Mouse (Mus musculus): ENCODE results near the gene Acp5. TPM values are rescaled to one million over a fixed set of nuclear protein-coding genes. Genes with fewer than 3 reads are reported as not detected.
"Not testable (repeated sequence)": the region's sequence is repeated elsewhere in the genome, so short reads cannot be mapped to it uniquely, and the experiment has no call there.

Gene Acp5
- polyA plus RNA-seq, 1 experiment from 2014 or later, result 9.2 TPM

DNA sequence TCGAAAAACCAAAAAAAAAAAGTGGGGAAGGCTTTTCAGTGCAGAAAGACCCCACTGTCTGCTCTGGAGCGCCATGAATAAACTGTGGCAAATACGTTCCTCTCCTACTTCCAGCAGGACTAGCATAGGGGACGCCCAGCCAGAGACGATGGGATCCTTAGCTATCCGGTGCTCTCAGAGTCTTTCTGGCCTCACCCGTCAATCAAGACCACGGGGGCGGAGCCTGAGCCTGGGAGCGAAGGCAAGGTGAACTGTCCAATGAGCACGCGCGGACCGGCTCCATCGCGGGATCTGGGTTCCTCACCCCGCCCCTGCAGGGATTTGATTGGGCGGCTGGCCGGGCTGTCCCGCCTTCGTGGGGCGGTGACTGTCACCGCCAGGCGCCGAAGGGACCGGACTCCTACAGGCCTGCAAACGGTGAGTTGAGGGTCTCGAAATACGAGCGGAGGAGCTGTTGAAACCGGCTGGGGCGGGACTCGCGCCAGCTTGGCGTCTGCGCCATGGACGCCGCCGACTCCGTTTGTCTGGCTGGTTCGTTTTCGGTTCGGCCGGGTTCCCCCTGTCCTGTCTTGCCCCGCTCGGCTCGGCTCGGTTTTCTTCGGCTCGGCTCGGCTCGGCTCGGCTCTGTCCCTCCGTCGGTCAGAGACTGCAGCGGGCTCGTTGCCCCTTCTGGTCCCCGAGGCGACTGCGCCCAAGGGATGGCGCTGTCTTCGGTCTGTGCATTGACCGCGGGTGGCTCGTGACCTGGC is 21.2 kb upstream of the Acp5 start, which contains the start of gene Pigyl:
TSS of gene Pigyl (plus strand) at position 350 of the 749 bp plus-strand sequence.
- Histone ChIP-seq H3K36me3 (peaks cover 14% of the 10 kb centered on the region), H3K4me2 (peak within 1 kb of the TSS; percentile 68), H3K4me3 (peak within 1 kb of the TSS; percentile 68), H3K9ac (peak within 1 kb of the TSS; percentile 93), H3K9me3 (no peaks in the 10 kb centered on the region), H3K27me3 (peaks cover 3% of the 10 kb centered on the region; the same call in 1 of the 2 replicates), H3K27ac (peak within 1 kb of the TSS; percentile 94), H3K4me1 (peaks cover 17% of the 10 kb centered on the region)
- ATAC-seq (ENCODE audit: insufficient number of reproducible peaks, insufficient read depth, low FRiP score, low TSS enrichment, low read depth), result peak; percentile 96
- WGBS, result 1% methylated on average over 65 of the region's 65 CpGs

DNA sequence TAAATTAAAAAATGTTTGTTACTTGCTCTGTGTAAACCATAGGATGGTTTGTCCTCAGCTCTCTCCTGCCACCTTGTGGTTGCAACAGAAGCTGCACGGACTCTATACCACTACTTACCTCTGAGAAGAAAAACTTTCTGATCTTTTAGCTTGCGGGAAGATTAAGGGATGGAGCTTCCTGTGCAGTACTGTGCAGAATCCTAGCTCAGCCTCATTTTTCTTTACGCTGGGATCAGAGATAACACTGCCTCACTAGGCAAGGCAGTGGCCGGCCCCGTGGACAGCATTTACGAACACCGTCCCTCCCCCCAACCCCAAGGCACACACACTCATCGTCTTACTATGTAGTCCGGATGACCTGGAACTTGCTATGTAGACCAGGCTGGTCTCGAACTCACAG is 20.1 kb upstream of the Acp5 start:
- no peak for ATAC-seq (ENCODE audit: insufficient number of reproducible peaks, insufficient read depth, low FRiP score, low TSS enrichment, low read depth)
- 27% methylated on average over 10 of the region's 10 CpGs for WGBS
- H3K4me3 ChIP-seq, result 0 out of 2 replicates have a peak overlapping the region, but pooled peaks have one; percentile 5

DNA sequence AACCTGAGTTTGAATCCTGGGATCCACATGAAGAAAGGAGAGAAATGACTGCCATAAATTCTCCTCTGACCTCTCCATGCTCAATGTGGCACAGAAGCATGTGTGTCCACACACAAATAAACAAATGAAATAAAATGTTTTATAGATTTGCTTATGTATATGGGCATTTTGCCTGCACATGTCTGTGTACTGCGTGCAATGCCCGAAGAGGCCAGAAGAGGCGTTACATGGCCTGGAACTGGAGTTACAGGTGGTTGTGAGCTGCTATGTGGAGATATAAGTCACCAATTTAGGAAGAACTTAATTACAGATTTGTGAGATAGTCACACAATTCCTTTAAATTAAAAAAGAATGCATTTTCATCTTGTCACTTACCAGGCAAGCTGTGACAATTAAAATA is 18.3 kb upstream of the Acp5 start:
- H3K27ac ChIP-seq, result no peak overlapping the region
- WGBS, result 90% methylated on average over 3 of the region's 3 CpGs
- ATAC-seq (ENCODE audit: insufficient number of reproducible peaks, insufficient read depth, low FRiP score, low TSS enrichment, low read depth), result no peak
- H3K9ac ChIP-seq, result no peak overlapping the region
- peaks cover 17% of the 10 kb centered on the region for H3K4me1 ChIP-seq
- no peak overlapping the region for H3K4me3 ChIP-seq
- peaks cover 12% of the 10 kb centered on the region for H3K36me3 ChIP-seq
- peaks cover 3% of the 10 kb centered on the region; the same call in 1 of the 2 replicates for H3K27me3 ChIP-seq
- no peaks in the 10 kb centered on the region for H3K9me3 ChIP-seq
- H3K4me2 ChIP-seq, result no peak overlapping the region

More for the DNA sequence above, 20.1 kb upstream of the Acp5 start:
- peak overlapping the region; percentile 68 for H3K4me2 ChIP-seq
- H3K27me3 ChIP-seq, result peaks cover 3% of the 10 kb centered on the region; the same call in 1 of the 2 replicates
- H3K4me1 ChIP-seq, result peaks cover 17% of the 10 kb centered on the region
- no peak overlapping the region for H3K27ac ChIP-seq
- no peaks in the 10 kb centered on the region for H3K9me3 ChIP-seq
- H3K36me3 ChIP-seq, result peaks cover 14% of the 10 kb centered on the region
- H3K9ac ChIP-seq, result no peak overlapping the region

DNA sequence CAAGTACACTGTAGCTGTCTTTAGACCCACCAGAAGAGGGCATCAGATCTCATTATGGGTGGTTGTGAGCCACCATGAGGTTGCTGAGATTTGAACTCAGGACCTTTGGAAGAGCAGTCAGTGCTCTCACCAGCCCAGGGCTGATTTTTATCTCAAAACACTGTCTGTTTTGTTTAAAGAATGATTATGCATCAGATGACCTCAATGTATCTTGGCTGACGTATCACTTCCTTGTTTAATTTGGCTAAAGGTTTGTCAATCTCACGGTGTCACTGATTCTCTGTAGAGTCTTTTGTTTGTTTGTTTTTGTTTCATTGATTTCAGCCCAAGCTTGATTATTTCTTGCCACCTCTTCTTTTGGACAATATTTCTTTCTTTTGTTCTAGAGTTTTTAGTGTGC is 15.4 kb upstream of the Acp5 start:
- no peak overlapping the region for H3K4me2 ChIP-seq
- H3K4me1 ChIP-seq, result peaks cover 4% of the 10 kb centered on the region
- no peak overlapping the region for H3K9ac ChIP-seq
- no peak for ATAC-seq (ENCODE audit: insufficient number of reproducible peaks, insufficient read depth, low FRiP score, low TSS enrichment, low read depth)
- 90% methylated on average over 2 of the region's 2 CpGs for WGBS
- no peaks in the 10 kb centered on the region for H3K27me3 ChIP-seq
- no peak overlapping the region for H3K27ac ChIP-seq
- no peaks in the 10 kb centered on the region for H3K36me3 ChIP-seq
- H3K9me3 ChIP-seq, result 0 out of 2 replicates have a peak, but pooled peaks cover 3% of the 10 kb centered on the region
- no peak overlapping the region for H3K4me3 ChIP-seq

DNA sequence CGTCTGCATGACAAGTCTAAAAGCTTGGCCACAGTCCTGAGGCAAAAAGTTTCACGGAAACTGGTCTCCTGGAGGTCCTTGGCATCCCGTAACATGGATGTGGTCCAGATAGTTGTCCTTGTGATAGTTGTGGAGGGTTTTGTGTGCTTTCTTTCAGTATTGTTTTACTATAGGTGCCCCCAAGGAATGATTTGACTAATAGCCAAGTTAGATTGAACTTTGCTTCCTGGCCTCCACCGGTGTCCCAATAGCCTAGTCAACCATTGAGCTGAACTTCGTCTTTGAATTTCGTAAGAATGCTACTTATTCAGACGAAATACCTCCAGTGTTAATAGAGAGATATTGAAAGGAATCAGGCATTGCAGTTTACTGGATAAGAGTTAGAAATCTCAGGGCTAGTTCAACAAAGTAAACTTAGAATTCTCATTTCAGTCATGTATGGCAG is 14.8 kb upstream of the Acp5 start:
- not testable (repeated sequence) for H3K4me1 ChIP-seq; H3K9me3 ChIP-seq; H3K36me3 ChIP-seq; ATAC-seq (ENCODE audit: insufficient number of reproducible peaks, insufficient read depth, low FRiP score, low TSS enrichment, low read depth); H3K27ac ChIP-seq; H3K9ac ChIP-seq; H3K4me3 ChIP-seq; H3K27me3 ChIP-seq; H3K4me2 ChIP-seq
- 87% methylated on average over 7 of the region's 7 CpGs for WGBS

DNA sequence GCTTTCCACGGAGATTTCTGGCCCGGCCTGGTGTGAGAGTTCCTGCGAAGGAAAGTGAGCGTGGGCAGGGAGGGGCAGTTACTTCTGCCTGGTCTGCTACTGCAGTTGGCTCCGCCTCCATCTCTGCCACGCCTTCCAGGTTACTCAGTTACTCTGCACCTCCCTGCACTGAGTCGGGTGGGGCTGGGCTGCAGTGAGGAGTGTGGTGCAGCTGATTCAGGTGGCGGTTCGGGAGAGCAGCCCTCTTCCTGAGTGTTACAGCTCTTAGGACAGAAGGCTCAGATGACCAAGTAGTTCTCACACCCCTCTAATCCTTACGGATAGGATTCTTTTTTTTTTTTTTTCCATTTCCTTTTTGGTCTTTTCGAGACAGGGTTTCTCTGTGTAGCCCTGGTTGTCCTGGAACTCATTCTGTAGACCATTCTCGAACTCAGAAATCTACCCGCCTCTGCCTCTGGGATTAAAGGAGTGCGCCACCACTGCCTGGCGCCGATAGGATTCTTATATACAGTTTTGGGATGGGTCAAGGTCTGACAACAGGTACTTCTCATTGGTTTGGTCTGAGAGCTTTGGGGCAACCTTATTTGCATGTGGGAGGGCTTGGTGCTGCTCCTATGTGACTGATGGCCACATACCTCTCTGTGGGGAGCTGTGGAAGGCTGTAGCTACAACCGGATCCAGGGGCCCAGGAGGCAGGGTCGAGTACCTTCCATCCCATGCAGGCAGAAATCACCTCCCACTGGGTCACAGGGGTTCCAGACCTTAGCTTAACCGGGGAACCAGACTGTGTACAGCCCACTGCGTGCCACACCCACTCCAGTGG is 14.1 kb upstream of the Acp5 start:
- Histone ChIP-seq H3K4me2 (no peak overlapping the region), H3K4me1 (no peaks in the 10 kb centered on the region), H3K36me3 (no peaks in the 10 kb centered on the region), H3K4me3 (no peak overlapping the region), H3K9me3 (0 out of 2 replicates have a peak, but pooled peaks cover 3% of the 10 kb centered on the region), H3K27ac (no peak overlapping the region), H3K27me3 (no peaks in the 10 kb centered on the region), H3K9ac (no peak overlapping the region)
- WGBS, result 73% methylated on average over 20 of the region's 20 CpGs
- ATAC-seq (ENCODE audit: insufficient number of reproducible peaks, insufficient read depth, low FRiP score, low TSS enrichment, low read depth), result no peak

DNA sequence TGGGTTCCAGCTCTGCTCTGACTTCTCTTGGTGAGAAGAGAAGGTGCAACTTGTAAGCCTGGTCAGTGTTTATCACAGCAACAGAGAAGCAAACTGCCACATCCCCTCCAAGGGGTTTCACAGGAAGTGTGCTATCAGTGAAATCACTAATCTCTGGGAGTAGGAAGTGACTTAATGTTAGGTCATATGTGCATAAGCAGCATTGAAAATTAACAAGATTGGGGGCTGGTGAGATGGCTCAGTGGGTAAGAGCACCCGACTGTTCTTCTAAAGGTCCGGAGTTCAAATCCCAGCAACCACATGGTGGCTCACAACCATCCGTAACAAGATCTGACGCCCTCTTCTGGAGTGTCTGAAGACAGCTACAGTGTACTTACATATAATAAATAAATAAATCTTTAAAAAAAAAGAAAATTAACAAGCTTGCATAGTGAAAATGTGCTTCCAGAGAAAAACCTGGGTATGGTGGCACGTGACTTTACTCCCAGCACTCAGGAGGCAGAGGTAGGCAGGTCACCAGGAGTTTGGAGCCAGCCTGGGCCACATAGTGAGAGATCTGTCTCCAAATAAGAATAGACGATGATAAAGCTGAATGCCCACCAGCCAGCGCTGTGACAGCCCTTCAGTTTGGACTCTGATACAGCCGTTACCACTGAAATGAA is 8.9 kb upstream of the Acp5 start:
- no peaks in the 10 kb centered on the region for H3K36me3 ChIP-seq
- 85% methylated on average over 8 of the region's 8 CpGs for WGBS
- H3K9me3 ChIP-seq, result 0 out of 2 replicates have a peak, but pooled peaks cover 3% of the 10 kb centered on the region
- H3K4me1 ChIP-seq, result no peaks in the 10 kb centered on the region
- ATAC-seq (ENCODE audit: insufficient number of reproducible peaks, insufficient read depth, low FRiP score, low TSS enrichment, low read depth), result no peak
- H3K9ac ChIP-seq, result no peak overlapping the region
- H3K4me3 ChIP-seq, result no peak overlapping the region
- H3K4me2 ChIP-seq, result no peak overlapping the region
- no peaks in the 10 kb centered on the region for H3K27me3 ChIP-seq
- no peak overlapping the region for H3K27ac ChIP-seq

DNA sequence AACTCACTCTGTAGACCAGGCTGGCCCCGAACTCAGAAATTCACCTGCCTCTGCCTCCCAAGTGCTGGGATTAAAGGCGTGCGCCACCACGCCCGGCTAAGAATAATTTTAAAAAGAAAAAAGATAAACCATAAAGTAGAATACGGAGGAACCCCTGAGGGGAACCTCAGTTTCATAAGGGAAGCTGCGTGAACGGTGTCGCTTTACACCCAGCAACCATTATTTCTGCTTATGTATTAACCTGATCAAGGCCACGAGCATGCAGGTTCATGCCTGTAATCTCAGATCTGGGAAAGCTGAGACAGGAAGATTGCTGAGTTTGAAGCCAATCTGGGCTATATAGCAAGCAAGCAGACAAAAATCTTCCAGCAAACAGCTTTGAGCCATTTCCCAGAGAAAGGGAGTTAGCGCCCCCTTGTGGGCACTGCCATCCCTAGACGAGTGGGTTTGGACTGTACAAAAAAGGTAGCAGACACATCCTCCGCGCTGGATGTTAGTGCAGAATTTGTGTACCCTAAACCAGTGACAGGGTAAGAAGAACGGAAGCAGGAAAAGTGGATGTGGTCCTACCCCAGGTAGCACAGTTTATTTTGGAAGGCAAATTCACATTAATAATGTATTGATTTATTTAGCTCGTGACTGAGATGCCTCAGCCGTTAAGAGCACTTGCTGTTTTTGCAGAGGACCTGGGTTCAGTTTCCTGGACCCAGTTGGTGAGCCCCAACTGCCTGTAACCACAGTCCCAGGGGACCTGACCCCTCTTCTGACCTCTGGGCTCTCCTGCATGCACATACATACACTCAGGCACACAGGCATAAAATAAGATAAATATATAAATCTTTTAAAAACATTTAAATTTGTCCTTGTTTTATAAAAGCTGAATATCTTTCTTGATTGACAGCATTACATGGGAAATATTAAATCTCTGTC is 7.9 kb upstream of the Acp5 start:
- no peaks in the 10 kb centered on the region for H3K4me1 ChIP-seq
- H3K27ac ChIP-seq, result no peak overlapping the region
- no peak overlapping the region for H3K4me2 ChIP-seq
- 54% methylated on average over 17 of the region's 17 CpGs for WGBS
- H3K4me3 ChIP-seq, result no peak overlapping the region
- H3K9ac ChIP-seq, result no peak overlapping the region
- no peaks in the 10 kb centered on the region for H3K27me3 ChIP-seq
- H3K36me3 ChIP-seq, result no peaks in the 10 kb centered on the region
- 0 out of 2 replicates have a peak, but pooled peaks cover 3% of the 10 kb centered on the region for H3K9me3 ChIP-seq
- no peak for ATAC-seq (ENCODE audit: insufficient number of reproducible peaks, insufficient read depth, low FRiP score, low TSS enrichment, low read depth)

DNA sequence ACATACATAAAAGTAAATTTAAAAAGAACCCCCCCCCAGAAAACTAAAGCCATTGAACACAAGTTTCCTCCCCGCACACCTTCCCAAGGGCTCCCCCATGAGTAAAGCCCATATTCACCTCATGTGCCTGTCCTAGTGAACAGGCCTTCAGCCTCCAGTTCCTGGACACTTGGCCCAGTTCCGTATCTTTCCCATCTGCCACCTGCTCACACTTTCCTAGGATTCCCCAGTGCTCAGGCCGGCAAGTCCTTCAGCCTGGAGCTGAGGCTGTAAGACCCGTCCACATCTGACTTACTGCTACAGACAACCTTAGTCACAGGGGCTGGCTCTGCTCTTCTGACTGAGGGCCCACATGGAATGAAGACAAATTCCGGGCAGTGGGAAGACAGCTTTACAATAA is 4.2 kb upstream of the Acp5 start:
- Histone ChIP-seq H3K9me3 (no peaks in the 10 kb centered on the region), H3K27ac (no peak overlapping the region), H3K4me3 (no peak overlapping the region), H3K9ac (no peak overlapping the region), H3K27me3 (peaks cover 12% of the 10 kb centered on the region), H3K36me3 (no peaks in the 10 kb centered on the region), H3K4me2 (no peak overlapping the region), H3K4me1 (no peaks in the 10 kb centered on the region)
- ATAC-seq (ENCODE audit: insufficient number of reproducible peaks, insufficient read depth, low FRiP score, low TSS enrichment, low read depth), result no peak
- 90% methylated on average over 5 of the region's 5 CpGs for WGBS

DNA sequence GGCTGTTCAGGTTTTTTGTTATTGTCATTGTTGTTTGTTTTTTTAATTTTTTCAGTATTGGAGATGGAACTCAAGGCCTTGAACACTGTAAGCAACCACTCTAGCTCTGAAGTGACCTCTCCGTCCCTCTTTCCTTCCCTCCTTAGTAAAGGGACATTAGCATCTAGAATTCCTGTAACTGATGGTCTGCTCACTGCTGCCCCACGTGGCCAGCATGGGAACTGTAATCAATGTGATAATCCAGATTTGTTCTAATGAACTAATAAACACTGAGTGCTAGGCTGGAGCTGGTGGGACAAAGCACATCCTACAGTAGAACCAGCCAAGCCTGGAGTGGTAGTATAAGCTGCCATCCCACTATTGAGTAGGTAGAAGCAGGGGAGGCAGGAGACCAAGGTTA is 3.0 kb upstream of the Acp5 start:
- H3K36me3 ChIP-seq, result no peaks in the 10 kb centered on the region
- H3K9ac ChIP-seq, result no peak overlapping the region
- H3K27ac ChIP-seq, result no peak overlapping the region
- H3K4me2 ChIP-seq, result no peak overlapping the region
- no peak overlapping the region for H3K4me3 ChIP-seq
- no peaks in the 10 kb centered on the region for H3K4me1 ChIP-seq
- no peak for ATAC-seq (ENCODE audit: insufficient number of reproducible peaks, insufficient read depth, low FRiP score, low TSS enrichment, low read depth)
- H3K9me3 ChIP-seq, result no peaks in the 10 kb centered on the region
- H3K27me3 ChIP-seq, result peaks cover 12% of the 10 kb centered on the region
- 26% methylated on average over 2 of the region's 2 CpGs for WGBS

Measured in embryonic facial prominence, embryonic 13.5 days (tissue).